In genomic region chr7:68851981-68852575, GRCm38 (mm10) we compare ENCODE assay signal across 13 mouse cellular contexts.
A peak's percentile ranks its signal among the peaks of the same experiment; 100 is the strongest.
DNase-seq lines count a peak whose midpoint lies in the region; ATAC-seq and TF ChIP-seq lines count a peak whose summit lies in the region.
"Had no signal": no experiment of that assay in that cellular context is flagged by ENCODE, and none has a peak within 500 bp of the region (broad histone marks: within the 10 kb centered on the region; RNA-seq: fewer than 3 reads in every experiment).

No protein-coding gene starts in this region.

- no peaks in the 10 kb centered on the region for H3K9me3 ChIP-seq in embryonic facial prominence, embryonic 14.5 days (ENCODE audit: control insufficient read depth, low read length)
- no peaks in the 10 kb centered on the region for H3K9me3 ChIP-seq in embryonic facial prominence, embryonic 10.5 days
- H3K9me3 ChIP-seq: heart, embryonic 10.5 days; hindbrain, embryonic 15.5 days; megakaryocyte, embryonic 14.5 days had no signal

- H3K27me3 ChIP-seq in embryonic facial prominence, embryonic 14.5 days (replicated peaks; ENCODE audit: control insufficient read depth, insufficient read depth, low read length): no peaks in the 10 kb centered on the region
- H3K27me3 ChIP-seq in embryonic facial prominence, embryonic 10.5 days (replicated peaks; ENCODE audit: low read depth, poor library complexity, severe bottlenecking): no peaks in the 10 kb centered on the region
- H3K27me3 ChIP-seq in cerebellum, adult 2 months (ENCODE audit: control insufficient read depth, insufficient read depth, low read length): no peaks in the 10 kb centered on the region
- H3K27me3 ChIP-seq: hindbrain, embryonic 15.5 days; megakaryocyte, embryonic 14.5 days had no signal

- intact Hi-C loops in left cerebral cortex, adult 2 months (cut with DNase I): loop anchor here (1.0 kb wide), 1 partner anchor 56 kb away; no protein-coding TSS in a partner anchor
- intact Hi-C loops in left cerebral cortex, postnatal 4 days (cut with DNase I): no loop called here
- intact Hi-C loops in left cerebral cortex, postnatal 36 days (cut with DNase I): no loop called here

- TF ChIP-seq POLR2A in cerebellum, adult 2 months (IDR thresholded peaks at IDR 0.05; ENCODE audit: borderline replicate concordance, insufficient read depth, low read length): no peak

- no peaks in the 10 kb centered on the region for H3K4me1 ChIP-seq in embryonic facial prominence, embryonic 14.5 days (ENCODE audit: control insufficient read depth, insufficient read depth, low read length)
- H3K4me1 ChIP-seq in embryonic facial prominence, embryonic 10.5 days: 0 out of 2 replicates have a peak, but pooled peaks cover 2% of the 10 kb centered on the region
- H3K4me1 ChIP-seq in cerebellum, adult 2 months (ENCODE audit: control insufficient read depth, insufficient read depth, low read length): no peaks in the 10 kb centered on the region
- H3K4me1 ChIP-seq: hindbrain, embryonic 15.5 days; megakaryocyte, embryonic 14.5 days had no signal

- ATAC-seq in embryonic facial prominence, embryonic 14.5 days (ENCODE audit: low read depth): peak; percentile 47; the same call in 1 of the 2 replicates
- ATAC-seq: activated CD4-positive, CD25-positive, alpha-beta regulatory T cell, adult 4 months had no signal

- peak; percentile 23 for DNase-seq in embryonic facial prominence, embryonic 14.5 days (ENCODE audit: low spot score)
- DNase-seq in embryonic facial prominence, embryonic 10.5 days (ENCODE audit: low spot score): no peak
- DNase-seq in left cerebral cortex, adult 2 months (ENCODE audit: extremely low spot score in 1 of 2, low spot score in 2 of 2): peak in 1 of 2 experiments; percentile 37
- DNase-seq in left cerebral cortex, postnatal 4 days: no peak
- peak; percentile 71 for DNase-seq in layer of hippocampus, adult 11-12 months (ENCODE audit: low spot score)
- DNase-seq in left cerebral cortex, postnatal 36 days (ENCODE audit: low spot score in 2 of 2): peak; percentile 48 to 59
- DNase-seq in cerebellum, adult 2 months: no peak
- DNase-seq in cerebellum, postnatal 25 days: no peak
- DNase-seq: lung, adult 2 months had no signal

- H3K4me2 ChIP-seq in embryonic facial prominence, embryonic 14.5 days (ENCODE audit: low read depth, low read length): no peak overlapping the region
- H3K4me2 ChIP-seq: hindbrain, embryonic 15.5 days had no signal

- H3K4me3 ChIP-seq in embryonic facial prominence, embryonic 14.5 days (ENCODE audit: low read depth, low read length): no peak overlapping the region
- no peak overlapping the region for H3K4me3 ChIP-seq in embryonic facial prominence, embryonic 10.5 days
- H3K4me3 ChIP-seq in left cerebral cortex, adult 2 months: no peak overlapping the region
- no peak overlapping the region for H3K4me3 ChIP-seq in cerebellum, adult 2 months (replicated peaks; ENCODE audit: insufficient read depth, low read depth, low read length)
- H3K4me3 ChIP-seq: heart, embryonic 10.5 days; hindbrain, embryonic 15.5 days; megakaryocyte, embryonic 14.5 days had no signal

- no peaks in the 10 kb centered on the region for H3K36me3 ChIP-seq in embryonic facial prominence, embryonic 14.5 days (ENCODE audit: control insufficient read depth, insufficient read depth, low read length)
- no peaks in the 10 kb centered on the region for H3K36me3 ChIP-seq in embryonic facial prominence, embryonic 10.5 days (replicated peaks)
- H3K36me3 ChIP-seq: heart, embryonic 10.5 days; hindbrain, embryonic 15.5 days had no signal

- TF ChIP-seq CTCF in left cerebral cortex, adult 2 months (IDR thresholded peaks at IDR 0.05): no peak
- TF ChIP-seq CTCF in cerebellum, adult 2 months (IDR thresholded peaks at IDR 0.05; ENCODE audit: borderline replicate concordance, insufficient read depth, low read depth, low read length): no peak

- WGBS in embryonic facial prominence, embryonic 14.5 days: 48% methylated on average over 3 of the region's 3 CpGs
- 49% methylated on average over 3 of the region's 3 CpGs for WGBS in embryonic facial prominence, embryonic 10.5 days
- 23% methylated on average over 3 of the region's 3 CpGs for WGBS in cerebellum, adult 2 months

- no peak overlapping the region for H3K27ac ChIP-seq in embryonic facial prominence, embryonic 14.5 days (replicated peaks; ENCODE audit: low read depth, low read length)
- H3K27ac ChIP-seq in embryonic facial prominence, embryonic 10.5 days (replicated peaks): no peak overlapping the region
- H3K27ac ChIP-seq in left cerebral cortex, adult 2 months: peak overlapping the region; percentile 74
- H3K27ac ChIP-seq in cerebellum, adult 2 months (ENCODE audit: insufficient read depth, low read length): no peak overlapping the region
- H3K27ac ChIP-seq: heart, embryonic 10.5 days; hindbrain, embryonic 15.5 days had no signal

- no peak overlapping the region; the same call in 1 of the 2 replicates for H3K9ac ChIP-seq in embryonic facial prominence, embryonic 14.5 days (ENCODE audit: low read depth, low read length)
- H3K9ac ChIP-seq: hindbrain, embryonic 15.5 days had no signal

Comparison
In these comparisons a context has a peak if more than half of its experiments do, and no peak if none do; other contexts are left out.
1. DNase-seq: peak in embryonic facial prominence, embryonic 14.5 days (single experiment), layer of hippocampus, adult 11-12 months (single experiment) and left cerebral cortex, postnatal 36 days (2 of 2); none in embryonic facial prominence, embryonic 10.5 days (single experiment), left cerebral cortex, postnatal 4 days (single experiment), cerebellum, adult 2 months (0 of 2) and cerebellum, postnatal 25 days (0 of 2).